Mouse (Mus musculus) thymus, adult 2 months (tissue): Measurements from ENCODE around the gene Nav3.

ENCODE experiments used
- CTCF ChIP-seq: fragments of 200-500 bp; IDR thresholded peaks from 2 replicates; pipeline ENCODE4 v1.5.1; 2012; ENCODE audit warnings: mild to moderate bottlenecking, control low read depth, low read length, moderate library complexity, borderline replicate concordance; ENCODE audit not compliant: control insufficient read depth, poor library complexity, insufficient read depth; ENCODE audit errors: extremely low read depth
- POLR2A ChIP-seq: fragments of 200-500 bp; IDR thresholded peaks from 2 replicates; pipeline ENCODE4 v1.6.1; 2012; ENCODE audit warnings: mild to moderate bottlenecking, low read length, control low read depth, moderate library complexity; ENCODE audit not compliant: control insufficient read depth, poor library complexity, insufficient read depth; ENCODE audit errors: extremely low read depth

- TF ChIP-seq POLR2A = no peak
- TF ChIP-seq CTCF = no peak
These were observed 656.8 kb downstream of the Nav3 start for GRCm38 (mm10) chr10:109799246-109799645.
